Mouse (Mus musculus): ENCODE results near the gene Aipl1. TPM values are rescaled to one million over a fixed set of nuclear protein-coding genes. Genes with fewer than 3 reads are reported as not detected.

Gene Aipl1
- polyA plus RNA-seq, 1 experiment = not detected

GRCm38 (mm10) chr11:72074230-72074629 is 36.9 kb upstream of the Aipl1 start:
- TF ChIP-seq POLR2A (IDR thresholded peaks at IDR 0.05; ENCODE audit: low read depth, low read length) = no peak
- WGBS = 74% methylated on average over 13 of the region's 13 CpGs

GRCm38 (mm10) chr11:72072331-72072905 is 35.1 kb upstream of the Aipl1 start:
- TF ChIP-seq CTCF (conservative IDR thresholded peaks at IDR 0.05; ENCODE audit: insufficient read depth, insufficient read length, low read depth, low read length) = no peak
- no peak for TF ChIP-seq POLR2A (IDR thresholded peaks at IDR 0.05; ENCODE audit: low read depth, low read length)
- Histone ChIP-seq H3K36me3 (ENCODE audit: control insufficient read depth, insufficient read depth, low read length) (no peaks in the 10 kb centered on the region), H3K4me1 (ENCODE audit: control insufficient read depth, insufficient read depth, low read length) (no peaks in the 10 kb centered on the region), H3K27ac (ENCODE audit: insufficient read depth, low read depth, low read length) (no peak overlapping the region), H3K4me3 (ENCODE audit: insufficient read depth, low read depth, low read length) (no peak overlapping the region), H3K27me3 (replicated peaks; ENCODE audit: control insufficient read depth, insufficient read depth, low read length) (no peaks in the 10 kb centered on the region)
- no peak for DNase-seq
- WGBS = 41% methylated on average over 6 of the region's 6 CpGs

More at GRCm38 (mm10) chr11:72074230-72074629, 36.9 kb upstream of the Aipl1 start:
- DNase-seq = no peak
- no peak overlapping the region for H3K27ac ChIP-seq (ENCODE audit: insufficient read depth, low read depth, low read length)
- no peaks in the 10 kb centered on the region for H3K4me1 ChIP-seq (ENCODE audit: control insufficient read depth, insufficient read depth, low read length)
- H3K4me3 ChIP-seq (ENCODE audit: insufficient read depth, low read depth, low read length) = no peak overlapping the region
- no peaks in the 10 kb centered on the region for H3K36me3 ChIP-seq (ENCODE audit: control insufficient read depth, insufficient read depth, low read length)
- H3K27me3 ChIP-seq (replicated peaks; ENCODE audit: control insufficient read depth, insufficient read depth, low read length) = no peaks in the 10 kb centered on the region

GRCm38 (mm10) chr11:72070733-72071132 is 33.4 kb upstream of the Aipl1 start:
- DNase-seq = no peak
- Histone ChIP-seq H3K4me3 (ENCODE audit: insufficient read depth, low read depth, low read length) (no peak overlapping the region), H3K27me3 (replicated peaks; ENCODE audit: control insufficient read depth, insufficient read depth, low read length) (no peaks in the 10 kb centered on the region), H3K27ac (ENCODE audit: insufficient read depth, low read depth, low read length) (no peak overlapping the region), H3K4me1 (ENCODE audit: control insufficient read depth, insufficient read depth, low read length) (no peaks in the 10 kb centered on the region; the same call in 1 of the 2 replicates), H3K36me3 (ENCODE audit: control insufficient read depth, insufficient read depth, low read length) (no peaks in the 10 kb centered on the region)
- WGBS = 90% methylated on average over 9 of the region's 9 CpGs
- TF ChIP-seq POLR2A (IDR thresholded peaks at IDR 0.05; ENCODE audit: low read depth, low read length) (no peak), CTCF (conservative IDR thresholded peaks at IDR 0.05; ENCODE audit: insufficient read depth, insufficient read length, low read depth, low read length) (no peak)

- Histone ChIP-seq H3K27me3 (replicated peaks; ENCODE audit: control insufficient read depth, insufficient read depth, low read length) (no peaks in the 10 kb centered on the region), H3K4me3 (ENCODE audit: insufficient read depth, low read depth, low read length) (no peak overlapping the region), H3K4me1 (ENCODE audit: control insufficient read depth, insufficient read depth, low read length) (no peaks in the 10 kb centered on the region; the same call in 1 of the 2 replicates), H3K27ac (ENCODE audit: insufficient read depth, low read depth, low read length) (no peak overlapping the region), H3K36me3 (ENCODE audit: control insufficient read depth, insufficient read depth, low read length) (no peaks in the 10 kb centered on the region)
- TF ChIP-seq CTCF (conservative IDR thresholded peaks at IDR 0.05; ENCODE audit: insufficient read depth, insufficient read length, low read depth, low read length) (no peak), POLR2A (IDR thresholded peaks at IDR 0.05; ENCODE audit: low read depth, low read length) (no peak)
- 81% methylated on average over 7 of the region's 7 CpGs for WGBS
- DNase-seq = no peak
These were observed 30.7 kb upstream of the Aipl1 start for GRCm38 (mm10) chr11:72068026-72068425.

- no peak for TF ChIP-seq POLR2A (IDR thresholded peaks at IDR 0.05; ENCODE audit: low read depth, low read length)
- no peak for TF ChIP-seq CTCF (conservative IDR thresholded peaks at IDR 0.05; ENCODE audit: insufficient read depth, insufficient read length, low read depth, low read length)
- Histone ChIP-seq H3K4me3 (ENCODE audit: insufficient read depth, low read depth, low read length) (no peak overlapping the region), H3K27me3 (replicated peaks; ENCODE audit: control insufficient read depth, insufficient read depth, low read length) (no peaks in the 10 kb centered on the region), H3K27ac (ENCODE audit: insufficient read depth, low read depth, low read length) (no peak overlapping the region), H3K36me3 (ENCODE audit: control insufficient read depth, insufficient read depth, low read length) (no peaks in the 10 kb centered on the region), H3K4me1 (ENCODE audit: control insufficient read depth, insufficient read depth, low read length) (no peaks in the 10 kb centered on the region; the same call in 1 of the 2 replicates)
- no peak for DNase-seq
- WGBS = 89% methylated on average over 5 of the region's 5 CpGs
These were observed 30.0 kb upstream of the Aipl1 start for GRCm38 (mm10) chr11:72067326-72067725.

DNA sequence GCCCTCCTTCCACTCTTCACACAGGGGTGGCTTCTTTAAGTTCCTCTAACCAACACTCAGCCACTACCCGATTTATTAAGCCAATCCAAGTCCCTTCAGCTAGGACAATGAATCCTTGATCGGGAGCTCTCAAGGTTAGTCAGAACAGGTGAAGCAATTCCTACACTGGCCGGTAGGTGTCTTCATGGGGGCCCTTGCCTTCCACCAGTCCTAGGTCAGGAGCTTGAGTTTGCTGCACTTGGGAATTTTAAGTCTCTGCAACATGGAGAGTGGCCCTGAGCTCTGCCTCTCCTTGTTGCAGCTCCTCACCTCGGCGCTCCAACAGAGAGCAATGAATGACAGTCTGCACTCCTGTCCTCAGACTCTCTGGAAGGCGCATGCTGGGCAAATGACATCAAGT is 29.0 kb upstream of the Aipl1 start:
- Histone ChIP-seq H3K4me3 (ENCODE audit: insufficient read depth, low read depth, low read length) (no peak overlapping the region), H3K27ac (ENCODE audit: insufficient read depth, low read depth, low read length) (no peak overlapping the region), H3K36me3 (ENCODE audit: control insufficient read depth, insufficient read depth, low read length) (no peaks in the 10 kb centered on the region), H3K4me1 (ENCODE audit: control insufficient read depth, insufficient read depth, low read length) (no peaks in the 10 kb centered on the region; the same call in 1 of the 2 replicates), H3K27me3 (replicated peaks; ENCODE audit: control insufficient read depth, insufficient read depth, low read length) (no peaks in the 10 kb centered on the region)
- TF ChIP-seq CTCF (conservative IDR thresholded peaks at IDR 0.05; ENCODE audit: insufficient read depth, insufficient read length, low read depth, low read length) (peak; percentile 61), POLR2A (IDR thresholded peaks at IDR 0.05; ENCODE audit: low read depth, low read length) (no peak)
- WGBS = 42% methylated on average over 6 of the region's 6 CpGs
- DNase-seq = peak; percentile 48

DNA sequence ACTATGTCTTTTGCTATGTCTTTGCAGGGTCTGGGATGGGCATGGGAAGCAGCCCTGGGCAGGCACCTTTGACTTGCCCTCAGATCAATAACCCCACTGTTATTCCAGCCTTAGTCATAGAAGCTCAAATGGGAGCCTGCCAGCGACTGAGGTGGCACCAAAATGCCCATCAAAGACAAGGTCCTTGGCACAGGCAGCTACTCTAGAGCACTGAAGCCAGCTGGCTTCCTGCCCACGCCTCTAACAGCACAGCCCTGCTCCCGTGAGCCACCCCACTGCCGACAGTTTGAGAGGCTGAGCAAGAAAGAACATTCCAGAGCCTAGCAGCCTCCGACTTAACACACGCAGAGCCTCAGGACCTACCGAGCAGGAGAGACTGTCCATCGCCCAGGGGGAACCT is 27.8 kb upstream of the Aipl1 start:
- H3K4me3 ChIP-seq (ENCODE audit: insufficient read depth, low read depth, low read length) = no peak overlapping the region
- TF ChIP-seq CTCF (conservative IDR thresholded peaks at IDR 0.05; ENCODE audit: insufficient read depth, insufficient read length, low read depth, low read length) = no peak
- TF ChIP-seq POLR2A (IDR thresholded peaks at IDR 0.05; ENCODE audit: low read depth, low read length) = no peak
- 50% methylated on average over 8 of the region's 8 CpGs for WGBS
- no peaks in the 10 kb centered on the region for H3K27me3 ChIP-seq (replicated peaks; ENCODE audit: control insufficient read depth, insufficient read depth, low read length)
- H3K36me3 ChIP-seq (ENCODE audit: control insufficient read depth, insufficient read depth, low read length) = no peaks in the 10 kb centered on the region
- no peaks in the 10 kb centered on the region; the same call in 1 of the 2 replicates for H3K4me1 ChIP-seq (ENCODE audit: control insufficient read depth, insufficient read depth, low read length)
- peak; percentile 63 for DNase-seq
- H3K27ac ChIP-seq (ENCODE audit: insufficient read depth, low read depth, low read length) = no peak overlapping the region
